Mouse (Mus musculus) ES-E14 (cell line): ENCODE measurements around the gene Calr4.

Source experiments
- CHD2 ChIP-seq: IDR thresholded peaks from 2 replicates; pipeline ENCODE4 v1.6.1; 2014; ENCODE audit warnings: mild to moderate bottlenecking, low read depth, low read length, inconsistent platforms
- MAFK ChIP-seq: IDR thresholded peaks from 2 replicates; pipeline ENCODE4 v1.6.1; 2014; ENCODE audit warnings: mild to moderate bottlenecking, low read depth, low read length, inconsistent platforms; ENCODE audit not compliant: insufficient read depth
- ZC3H11A ChIP-seq: IDR thresholded peaks from 2 replicates; pipeline ENCODE4 v1.6.1; 2012; ENCODE audit warnings: low read depth, mild to moderate bottlenecking, inconsistent platforms, low read length, borderline replicate concordance
- ZNF384 ChIP-seq: IDR thresholded peaks from 2 replicates; pipeline ENCODE4 v1.6.1; 2012; ENCODE audit warnings: low read depth, low read length, inconsistent platforms

- TF ChIP-seq ZNF384 (no peak), CHD2 (no peak), MAFK (no peak), ZC3H11A (no peak)
These were observed 20.3 kb upstream of the Calr4 start for GRCm38 (mm10) chr4:109213986-109214385.
